Mouse (Mus musculus) G1E (cell line): ENCODE results near the gene Ncor1.

Experiments used
- CTCF ChIP-seq: IDR thresholded peaks from 2 replicates; pipeline ENCODE4 v1.5.1; 2012; ENCODE audit warnings: low read depth, low read length, inconsistent platforms, mixed read lengths
- GATA1 ChIP-seq: IDR thresholded peaks from 2 replicates; pipeline ENCODE4 v1.6.1; 2012; ENCODE audit warnings: borderline replicate concordance, low read length, inconsistent platforms, mixed read lengths
- POLR2AphosphoS5 ChIP-seq: IDR thresholded peaks from 2 replicates; pipeline ENCODE4 v1.6.1; 2012; ENCODE audit warnings: low read depth, low read length, inconsistent platforms; ENCODE audit not compliant: insufficient replicate concordance
- TAL1 ChIP-seq: conservative IDR thresholded peaks from 2 replicates; pipeline ENCODE4 v1.6.1; 2012; ENCODE audit warnings: low read depth, low read length, inconsistent platforms, mixed read lengths

DNA sequence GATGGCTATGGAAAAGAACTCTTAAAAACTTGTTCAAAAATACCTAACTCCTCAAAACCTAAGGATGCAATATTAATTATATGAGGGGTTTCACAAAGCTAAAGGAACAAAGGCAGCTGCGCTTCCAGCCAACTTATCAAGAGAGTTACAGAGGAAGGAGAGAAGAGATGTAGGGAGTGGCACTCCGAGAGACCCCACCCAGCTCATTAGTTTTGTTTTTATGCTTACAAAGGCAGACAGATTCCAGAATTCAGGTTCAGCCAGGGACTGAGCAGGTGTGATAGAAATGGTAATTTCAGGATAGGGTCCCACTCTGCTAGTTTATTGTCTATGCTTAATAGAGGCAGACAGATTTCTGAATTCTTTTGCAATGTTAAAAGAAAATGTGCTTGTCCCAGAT lies 103.1 kb downstream of the Ncor1 start:
- no peak for TF ChIP-seq CTCF
- no peak for TF ChIP-seq GATA1
- TF ChIP-seq TAL1: no peak
- no peak for TF ChIP-seq POLR2AphosphoS5
